Mouse (Mus musculus) spleen, postnatal 4 days (tissue): Measurements from ENCODE around the gene Nthl1.
"Not testable (repeated sequence)": the region's sequence is repeated elsewhere in the genome, so short reads cannot be mapped to it uniquely, and the experiment has no call there.

ENCODE experiments used
- DNase-seq, 2 experiments: peaks; one replicate each; pipeline ENCODE4 v3.0.0; 2022; ENCODE audit warnings: low spot score in 2 of 2

Gene Nthl1

GRCm38 (mm10) chr17:24650070-24650616 is 17.7 kb downstream of the Nthl1 start, which contains the start of gene Slc9a3r2:
Gene Slc9a3r2 (minus strand): TSS chr17:24650327.
- DNase-seq, result peak in 1 of 2 experiments; percentile 69

DNA sequence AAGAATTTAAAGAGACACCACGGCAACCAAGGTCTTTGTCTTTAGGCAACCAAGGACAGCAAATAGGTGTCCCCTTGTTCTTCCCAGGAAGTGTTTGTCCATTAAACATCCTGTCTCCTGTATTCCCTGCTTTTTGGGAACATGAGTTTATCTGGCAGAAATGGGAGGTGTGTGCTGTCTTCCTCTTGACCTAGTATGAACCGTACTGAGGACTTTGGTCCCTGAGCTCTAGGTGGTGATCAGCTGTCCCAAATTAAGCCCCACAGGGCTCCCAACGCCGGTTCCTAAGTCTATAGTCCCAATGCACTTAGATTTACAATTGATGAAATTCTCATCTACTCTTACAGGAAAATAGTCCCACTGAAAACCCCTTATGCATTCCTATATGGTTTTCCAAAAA is 18.3 kb downstream of the Nthl1 start:
- DNase-seq, result no peak

DNA sequence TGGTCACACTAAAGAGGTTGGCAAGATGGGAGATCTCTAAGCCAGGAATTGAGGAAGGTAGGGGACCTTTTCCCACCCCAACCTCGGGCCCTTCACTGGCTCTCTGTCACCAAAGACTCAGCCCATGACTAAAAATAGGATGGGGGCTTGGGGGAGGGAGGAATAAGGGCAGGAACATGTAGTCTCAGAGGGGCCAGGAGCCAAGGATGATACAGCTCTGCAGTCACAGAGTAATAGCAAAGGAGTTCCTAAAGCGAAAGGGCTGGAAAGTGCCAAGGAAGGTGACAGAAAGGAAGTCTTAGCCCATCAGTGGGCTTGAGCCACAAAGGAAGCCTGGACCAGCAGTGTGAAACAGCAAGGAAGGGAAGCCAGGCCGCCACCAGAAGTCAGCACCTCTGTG is 19.4 kb downstream of the Nthl1 start:
- DNase-seq, result no peak

DNA sequence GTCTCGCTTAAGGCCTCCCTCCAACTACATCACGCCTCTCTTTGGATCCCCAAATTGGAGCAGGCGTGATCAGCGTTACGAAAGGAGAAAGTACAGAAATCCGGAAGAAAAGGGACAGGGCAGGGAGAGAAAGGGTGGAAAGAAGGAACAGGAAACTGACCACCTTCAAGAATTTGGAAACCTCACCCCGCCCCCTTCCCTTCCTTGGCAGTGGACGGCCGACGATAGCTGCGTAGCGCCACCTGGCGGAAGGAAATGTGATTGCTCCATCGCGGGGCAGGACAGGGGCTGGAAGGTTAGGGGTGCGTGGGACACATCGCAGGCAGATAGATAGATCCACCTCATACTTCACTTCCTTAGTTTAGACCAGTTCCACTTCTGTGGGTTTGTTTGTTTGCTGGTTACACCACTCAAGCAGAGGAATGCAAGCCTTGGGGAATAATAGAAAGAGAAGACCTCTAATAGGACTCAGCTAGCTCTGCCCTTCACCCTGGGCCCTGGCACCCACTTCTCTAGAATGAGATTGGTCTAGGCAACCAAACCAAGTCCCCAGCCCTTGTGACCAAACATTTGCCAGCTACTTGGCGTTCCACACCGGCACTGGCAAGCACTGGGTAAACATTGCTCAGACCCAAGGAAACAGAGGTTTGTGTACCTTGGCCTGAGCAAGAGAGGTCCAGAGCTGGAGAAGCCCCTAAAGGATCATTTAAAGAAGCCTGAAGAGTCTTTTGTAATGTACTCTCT is 21.7 kb downstream of the Nthl1 start:
- DNase-seq, result peak; percentile 71 to 89

GRCm38 (mm10) chr17:24654969-24655368 is 22.5 kb downstream of the Nthl1 start:
- no peak for DNase-seq

DNA sequence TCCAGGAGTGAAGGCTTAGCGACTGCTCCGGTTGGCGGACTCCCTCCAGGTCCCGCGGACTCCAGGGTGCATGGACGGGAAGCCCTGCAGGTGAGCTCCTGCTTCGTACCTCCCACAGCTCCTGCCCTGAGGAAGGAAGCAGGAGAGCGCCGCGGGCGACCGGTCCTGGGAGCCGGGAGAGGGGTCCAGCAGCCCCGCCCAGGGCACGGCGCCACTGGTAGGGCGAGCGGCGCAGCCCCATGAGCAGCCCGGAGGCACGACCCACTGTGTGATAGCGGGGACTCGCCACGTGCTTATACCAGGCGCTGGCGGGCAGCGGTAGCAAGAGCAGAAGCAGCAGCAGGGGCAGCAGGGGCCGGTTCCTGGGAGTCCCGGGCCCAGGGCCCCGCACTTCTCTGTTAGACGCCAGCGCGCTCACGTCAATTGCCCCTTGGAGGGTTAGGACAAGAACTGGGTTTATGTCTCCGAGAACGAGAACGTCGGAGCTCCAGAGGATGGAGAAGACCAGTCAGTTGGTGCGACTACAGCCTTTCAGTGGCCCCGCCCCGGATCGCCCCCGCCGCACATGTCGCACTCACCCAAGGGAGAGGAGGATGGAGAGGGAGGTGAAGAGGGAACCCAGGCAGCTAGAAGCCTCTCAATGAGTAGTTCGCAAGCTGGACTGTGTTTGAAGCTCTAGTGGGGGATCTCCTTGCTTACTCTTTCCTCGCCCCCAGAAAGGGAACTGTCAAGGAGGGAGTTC is 25.7 kb downstream of the Nthl1 start, which contains the start of gene Npw:
Gene Npw, minus strand, starts transcription at position 441 of the 742 bp plus-strand sequence.
- DNase-seq, result no peak

- not testable (repeated sequence) for DNase-seq
Observed at GRCm38 (mm10) chr17:24667011-24667410, 34.5 kb downstream of the Nthl1 start.

DNA sequence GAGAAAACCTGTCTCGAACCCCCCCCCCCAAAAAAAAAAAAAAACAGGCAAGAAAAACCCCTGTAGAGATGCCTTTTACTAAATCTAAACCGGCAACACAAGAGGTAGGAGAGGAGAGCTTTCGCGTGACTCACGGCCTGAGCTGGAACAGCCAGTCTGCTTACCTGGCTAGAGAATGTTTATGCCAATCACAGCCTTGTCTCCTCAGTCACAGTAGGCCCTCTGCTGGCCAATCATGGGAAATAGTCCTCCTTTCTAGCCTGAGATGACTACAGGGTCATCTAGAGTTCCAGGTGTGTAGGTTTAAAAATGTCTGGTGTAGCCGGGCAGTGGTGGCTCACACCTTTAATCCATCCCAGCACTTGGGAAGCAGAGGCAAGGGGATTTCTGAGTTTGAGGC is 34.9 kb downstream of the Nthl1 start:
- peak; percentile 64 to 80 for DNase-seq

- DNase-seq, result not testable (repeated sequence)
Observed at GRCm38 (mm10) chr17:24669214-24669544, 36.7 kb downstream of the Nthl1 start.

- peak; percentile 95 to 98 for DNase-seq
Observed at GRCm38 (mm10) chr17:24669545-24670245, 37.2 kb downstream of the Nthl1 start, which contains the start of gene Zfp598. Gene Zfp598 (plus strand): TSS chr17:24669687.

DNA sequence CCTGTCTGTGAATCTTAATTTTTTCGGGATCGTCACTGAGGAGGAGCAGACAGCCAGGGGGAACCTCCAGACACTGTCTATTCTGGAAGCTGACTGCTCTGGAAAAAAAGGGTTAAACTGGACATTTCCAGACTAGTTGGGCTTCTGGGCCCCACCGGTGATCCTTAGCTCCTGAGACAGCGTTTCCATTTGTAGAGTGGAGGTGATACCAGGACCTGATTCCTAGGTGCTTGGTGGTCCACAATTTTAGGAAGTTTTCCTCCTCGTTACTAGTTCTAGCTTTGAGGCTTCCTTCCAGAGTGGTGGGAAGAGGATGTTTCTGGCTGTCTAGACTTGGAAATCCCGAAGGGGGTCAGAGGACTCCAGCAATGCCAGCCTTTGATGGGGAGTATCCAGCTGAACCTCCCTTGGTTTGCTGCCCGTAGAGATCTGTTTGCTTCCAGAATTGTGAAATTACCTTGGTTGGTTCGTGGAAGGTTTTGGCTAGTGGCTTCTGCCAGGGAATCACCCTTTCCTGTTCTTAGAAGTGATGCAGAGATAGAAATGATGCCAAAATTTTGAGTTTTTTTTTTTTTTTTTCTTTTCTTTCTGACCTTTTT is 37.9 kb downstream of the Nthl1 start:
- DNase-seq, result no peak

- DNase-seq, result no peak
Observed at GRCm38 (mm10) chr17:24671346-24671745, 38.9 kb downstream of the Nthl1 start.

GRCm38 (mm10) chr17:24672141-24672540 is 39.7 kb downstream of the Nthl1 start:
- DNase-seq, result no peak

GRCm38 (mm10) chr17:24674277-24674676 is 41.8 kb downstream of the Nthl1 start:
- DNase-seq, result no peak

GRCm38 (mm10) chr17:24676187-24676586 is 43.7 kb downstream of the Nthl1 start:
- peak; percentile 81 to 90 for DNase-seq

DNA sequence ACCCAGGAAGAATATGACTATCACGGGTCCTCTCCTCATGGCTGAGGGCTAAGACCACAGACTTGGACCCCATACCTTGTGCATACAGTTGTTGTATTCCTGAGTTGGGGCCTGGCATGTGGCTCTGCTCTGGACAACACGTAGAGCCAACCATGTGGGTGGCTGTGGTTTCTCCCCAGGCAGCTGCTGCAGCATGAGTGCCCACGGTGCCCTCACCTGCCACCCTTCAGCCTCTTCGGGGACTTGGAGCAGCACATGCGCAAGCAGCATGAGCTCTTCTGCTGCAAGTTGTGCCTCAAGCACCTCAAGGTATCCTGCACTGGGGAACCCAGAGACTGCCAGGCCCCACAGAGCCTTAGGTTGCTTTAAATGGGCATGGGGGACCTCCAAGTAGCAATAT is 44.4 kb downstream of the Nthl1 start:
- no peak for DNase-seq

DNA sequence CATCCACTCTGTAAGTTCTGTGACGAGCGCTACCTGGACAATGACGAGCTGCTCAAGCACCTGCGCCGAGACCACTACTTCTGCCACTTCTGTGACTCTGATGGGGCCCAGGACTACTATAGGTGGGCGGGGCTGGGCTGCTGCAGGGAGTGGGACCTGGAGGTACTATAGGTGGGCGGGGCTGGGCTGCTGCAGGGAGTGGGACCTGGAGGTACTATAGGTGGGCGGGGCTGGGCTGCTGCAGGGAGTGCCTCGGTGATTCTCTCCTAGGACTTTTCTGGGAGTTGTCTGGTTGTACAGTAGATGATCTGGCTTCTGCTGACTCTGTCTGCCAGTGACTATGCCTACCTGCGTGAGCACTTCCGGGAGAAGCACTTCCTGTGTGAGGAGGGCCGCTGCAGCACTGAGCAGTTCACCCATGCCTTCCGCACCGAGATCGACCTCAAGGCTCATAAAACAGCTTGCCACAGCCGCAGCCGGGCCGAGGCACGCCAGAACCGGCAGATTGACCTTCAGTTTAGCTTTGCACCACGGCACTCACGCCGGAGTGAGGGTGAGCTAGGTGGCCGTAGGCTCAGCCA is 45.1 kb downstream of the Nthl1 start:
- DNase-seq, result no peak

DNA sequence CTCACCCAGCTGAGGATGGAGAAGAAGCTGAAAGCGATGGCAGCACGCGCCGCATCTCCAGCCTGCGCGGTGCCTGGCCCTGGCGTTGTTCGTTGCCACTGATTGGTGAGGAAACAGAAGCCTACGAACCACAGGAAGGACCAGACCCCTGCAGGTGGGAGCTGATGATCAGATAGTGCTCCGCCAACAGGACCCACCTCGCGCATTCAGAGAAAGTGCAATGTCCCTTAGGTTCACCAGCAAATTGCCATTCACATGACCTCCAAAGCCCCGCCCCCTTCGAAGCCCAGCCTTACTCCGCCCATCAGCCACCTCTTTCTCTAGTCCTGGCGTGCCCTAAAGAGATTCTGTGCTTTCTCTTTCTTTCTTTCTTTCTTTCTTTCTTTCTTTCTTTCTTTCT is 54.0 kb downstream of the Nthl1 start:
- peak; percentile 71 to 83 for DNase-seq

- peak; percentile 65 to 84 for DNase-seq
Observed at GRCm38 (mm10) chr17:24687146-24687595, 54.7 kb downstream of the Nthl1 start.

DNA sequence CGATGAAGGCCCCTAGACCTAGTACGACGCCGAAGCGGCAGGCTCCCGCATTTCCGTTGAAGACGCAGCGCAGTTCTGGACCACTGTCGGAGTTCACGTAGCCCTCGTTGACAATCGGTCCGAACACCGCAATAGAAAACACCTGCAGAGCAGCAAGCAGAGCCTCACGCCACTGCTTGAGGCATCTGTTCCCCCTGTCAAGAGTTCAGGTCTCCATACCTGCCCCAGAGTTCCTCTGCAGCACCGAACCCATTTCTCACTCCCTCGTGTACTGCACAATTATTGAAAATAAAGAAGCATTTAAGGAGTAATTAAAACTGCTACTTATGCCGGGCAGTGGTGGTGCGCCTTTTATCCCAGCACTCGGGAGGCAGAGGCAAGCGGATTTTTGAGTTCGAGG is 55.1 kb downstream of the Nthl1 start:
- no peak for DNase-seq
